Mouse (Mus musculus): Measurements from ENCODE around the gene Plch2. TPM values are rescaled to one million over a fixed set of nuclear protein-coding genes. Genes with fewer than 3 reads are reported as not detected.

Plch2 gene
- polyA plus RNA-seq, 1 experiment: 0.23 TPM

DNA sequence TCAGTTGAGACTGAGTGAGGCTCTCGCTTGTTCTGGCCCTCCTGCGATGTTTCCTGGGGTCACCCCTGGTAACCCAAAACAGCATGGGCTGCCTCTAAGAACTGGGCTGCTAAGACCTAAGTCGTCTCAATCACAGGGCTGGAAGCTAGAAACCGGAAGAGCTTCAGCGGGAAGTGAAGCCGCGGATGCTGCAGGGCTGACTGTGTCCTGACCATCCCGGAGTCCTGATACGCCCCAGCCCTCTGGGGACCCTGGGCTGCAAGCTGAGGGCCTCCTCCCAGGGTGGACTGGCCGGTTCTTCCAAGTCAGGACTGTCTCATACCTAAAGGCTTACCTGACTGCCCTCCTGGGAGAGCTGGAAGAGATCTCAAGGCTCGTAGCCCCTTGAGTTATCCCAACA lies 39.8 kb downstream of the Plch2 start:
- no peak overlapping the region for H3K4me3 ChIP-seq (ENCODE audit: insufficient read depth, low read length)
- TF ChIP-seq CTCF (IDR thresholded peaks at IDR 0.05; ENCODE audit: borderline replicate concordance, insufficient read depth, low read length): no peak
- no peak for TF ChIP-seq POLR2A (IDR thresholded peaks at IDR 0.05; ENCODE audit: low read depth, low read length)
- H3K27ac ChIP-seq (ENCODE audit: insufficient read depth, low read length): no peak overlapping the region
- no peaks in the 10 kb centered on the region for H3K4me1 ChIP-seq (ENCODE audit: control insufficient read depth, insufficient read depth, low read length)

DNA sequence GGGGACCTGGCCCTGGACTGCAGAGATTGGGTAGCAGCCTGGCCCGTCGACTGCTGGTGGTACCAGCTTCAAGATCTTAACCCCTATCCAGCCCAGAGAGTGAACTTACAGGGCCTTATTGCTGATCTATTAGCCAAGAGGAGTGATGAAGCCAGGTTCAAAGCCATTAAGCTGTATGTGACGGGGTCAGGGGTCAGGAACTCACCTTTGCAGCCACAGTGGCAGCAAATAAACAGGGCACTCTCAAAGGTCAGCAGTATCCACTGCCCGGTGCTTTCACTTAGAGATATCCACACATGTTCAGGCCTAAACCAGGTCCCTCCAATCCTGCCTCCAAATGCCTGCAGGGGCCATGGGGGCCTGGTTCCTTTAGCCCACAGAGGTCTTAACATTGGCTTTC lies 41.0 kb downstream of the Plch2 start:
- no peak overlapping the region for H3K27ac ChIP-seq (ENCODE audit: insufficient read depth, low read length)
- no peak overlapping the region for H3K4me3 ChIP-seq (ENCODE audit: insufficient read depth, low read length)
- H3K4me1 ChIP-seq (ENCODE audit: control insufficient read depth, insufficient read depth, low read length): no peaks in the 10 kb centered on the region
- no peak for TF ChIP-seq POLR2A (IDR thresholded peaks at IDR 0.05; ENCODE audit: low read depth, low read length)
- no peak for TF ChIP-seq CTCF (IDR thresholded peaks at IDR 0.05; ENCODE audit: borderline replicate concordance, insufficient read depth, low read length)

DNA sequence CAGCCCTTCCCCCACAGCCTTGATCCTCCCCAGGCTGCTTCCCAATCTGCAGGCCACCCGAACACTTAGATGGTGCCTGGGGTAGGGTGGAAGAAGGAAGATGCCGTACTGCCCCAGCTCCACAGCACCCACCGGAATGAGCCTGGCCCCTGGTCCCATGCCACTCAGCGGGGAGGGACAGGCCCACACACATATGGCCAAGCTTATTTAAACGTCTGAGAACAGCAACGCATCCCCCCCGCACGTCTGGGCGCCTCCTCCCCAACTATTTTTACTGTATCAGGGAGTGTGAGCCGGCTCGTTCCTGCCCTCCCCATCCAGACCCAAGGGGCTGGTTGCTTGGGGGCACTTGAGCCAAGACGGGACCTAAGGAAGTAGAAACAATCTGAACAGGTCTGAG lies 41.8 kb downstream of the Plch2 start:
- no peak for TF ChIP-seq CTCF (IDR thresholded peaks at IDR 0.05; ENCODE audit: borderline replicate concordance, insufficient read depth, low read length)
- H3K4me3 ChIP-seq (ENCODE audit: insufficient read depth, low read length): no peak overlapping the region
- H3K4me1 ChIP-seq (ENCODE audit: control insufficient read depth, insufficient read depth, low read length): no peaks in the 10 kb centered on the region
- no peak overlapping the region for H3K27ac ChIP-seq (ENCODE audit: insufficient read depth, low read length)

DNA sequence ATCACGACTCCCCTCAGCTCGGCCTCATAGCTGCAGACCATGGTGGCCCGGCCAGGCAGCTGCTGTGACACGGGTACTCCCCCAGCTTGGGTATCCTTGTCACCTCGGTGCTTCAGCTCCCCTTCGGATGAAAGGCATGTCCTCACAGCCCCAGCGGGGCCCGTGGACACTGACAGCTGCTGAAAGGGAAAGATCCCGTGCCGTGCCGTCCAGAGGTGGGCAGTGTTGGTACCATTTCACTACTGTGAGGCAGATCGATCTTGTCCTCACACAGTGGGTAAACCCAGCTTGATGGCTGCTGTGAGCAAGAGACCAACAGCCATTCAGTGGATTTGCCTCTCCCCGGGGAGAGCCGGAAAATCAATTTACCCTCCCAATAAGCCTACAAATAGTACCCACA lies 42.3 kb downstream of the Plch2 start:
- TF ChIP-seq CTCF (IDR thresholded peaks at IDR 0.05; ENCODE audit: borderline replicate concordance, insufficient read depth, low read length): no peak
- TF ChIP-seq POLR2A (IDR thresholded peaks at IDR 0.05; ENCODE audit: low read depth, low read length): no peak
- Histone ChIP-seq H3K27ac (ENCODE audit: insufficient read depth, low read length) (no peak overlapping the region), H3K4me1 (ENCODE audit: control insufficient read depth, insufficient read depth, low read length) (no peaks in the 10 kb centered on the region), H3K4me3 (ENCODE audit: insufficient read depth, low read length) (no peak overlapping the region)

DNA sequence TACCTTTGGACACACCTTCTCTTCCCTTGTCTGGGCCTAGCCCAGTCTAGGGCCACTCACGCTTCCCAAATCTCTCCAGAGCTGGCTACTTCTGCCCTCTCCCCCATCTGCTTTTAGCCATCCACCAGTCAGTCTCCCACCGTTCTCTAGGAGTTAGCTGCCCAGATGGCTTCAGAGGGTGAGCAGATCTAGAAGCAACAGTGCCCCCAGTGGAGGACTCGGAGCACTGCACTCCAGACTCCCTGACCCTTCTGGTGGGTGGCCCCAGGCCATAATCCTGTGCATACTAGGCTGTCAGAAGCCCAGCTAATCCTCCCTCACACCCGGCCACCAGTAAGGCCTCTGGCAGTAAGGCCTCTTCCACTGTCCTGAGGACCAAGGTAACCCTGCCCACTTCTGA lies 43.8 kb downstream of the Plch2 start:
- Histone ChIP-seq H3K4me1 (ENCODE audit: control insufficient read depth, insufficient read depth, low read length) (no peaks in the 10 kb centered on the region), H3K27ac (ENCODE audit: insufficient read depth, low read length) (no peak overlapping the region), H3K4me3 (ENCODE audit: insufficient read depth, low read length) (no peak overlapping the region)
- TF ChIP-seq CTCF (IDR thresholded peaks at IDR 0.05; ENCODE audit: borderline replicate concordance, insufficient read depth, low read length): peak; percentile 68; the same call in 1 of the 2 replicates
- no peak for TF ChIP-seq POLR2A (IDR thresholded peaks at IDR 0.05; ENCODE audit: low read depth, low read length)

DNA sequence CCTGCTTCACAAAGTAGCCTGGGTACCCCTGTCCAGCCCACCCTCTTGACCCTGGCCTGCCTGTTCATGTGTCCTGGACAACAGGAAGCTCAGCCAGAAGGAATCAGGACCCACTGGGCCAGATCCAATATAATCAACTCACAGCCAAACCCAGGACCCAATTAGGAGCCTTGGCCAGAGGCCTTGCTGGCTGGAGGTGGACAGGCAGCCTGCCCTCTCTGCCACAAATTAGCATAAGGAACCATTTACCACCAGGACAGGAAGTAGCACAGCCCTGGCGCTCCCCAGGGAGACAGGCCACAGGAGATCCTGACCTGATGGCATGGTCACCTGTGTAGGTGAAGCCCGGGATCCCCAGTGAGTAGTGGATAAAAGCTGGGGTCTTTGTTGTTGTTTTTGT lies 44.5 kb downstream of the Plch2 start:
- TF ChIP-seq POLR2A (IDR thresholded peaks at IDR 0.05; ENCODE audit: low read depth, low read length) (no peak), CTCF (IDR thresholded peaks at IDR 0.05; ENCODE audit: borderline replicate concordance, insufficient read depth, low read length) (no peak)
- Histone ChIP-seq H3K4me3 (ENCODE audit: insufficient read depth, low read length) (no peak overlapping the region), H3K27ac (ENCODE audit: insufficient read depth, low read length) (no peak overlapping the region), H3K4me1 (ENCODE audit: control insufficient read depth, insufficient read depth, low read length) (no peaks in the 10 kb centered on the region)

DNA sequence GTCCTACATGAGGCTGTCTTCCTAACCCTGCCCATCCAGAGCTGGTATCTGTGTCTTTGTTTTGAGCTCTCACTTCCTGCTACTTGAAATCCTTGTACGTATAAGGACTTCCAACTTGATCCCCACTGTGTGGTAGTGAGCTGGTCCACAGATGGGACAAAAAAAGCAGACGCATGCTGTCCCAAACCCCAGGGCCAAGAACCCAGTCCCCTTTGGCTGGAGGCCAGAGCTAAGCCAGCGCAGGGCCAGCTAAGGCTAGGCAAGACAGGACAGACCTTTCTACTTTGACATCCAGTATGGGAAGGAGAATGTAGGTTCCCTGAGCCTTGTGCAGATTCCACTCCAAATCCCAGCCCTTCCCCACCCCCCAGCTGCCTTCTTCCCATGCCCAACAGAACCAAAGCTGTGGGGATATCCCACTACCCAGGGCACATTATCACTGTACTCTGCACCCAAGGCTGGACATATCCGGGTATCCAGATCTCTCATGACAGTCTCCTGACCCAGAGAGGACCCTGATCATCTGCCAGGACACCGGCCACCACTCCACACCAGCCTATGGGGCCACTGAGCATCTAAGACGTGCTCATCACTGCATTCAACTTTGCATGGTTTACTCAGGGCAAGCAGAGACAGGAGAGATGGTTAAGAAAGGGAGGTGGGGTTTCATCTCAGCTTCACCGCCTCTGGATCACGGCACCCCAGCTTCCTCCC lies 45.1 kb downstream of the Plch2 start:
- no peak for TF ChIP-seq POLR2A (IDR thresholded peaks at IDR 0.05; ENCODE audit: low read depth, low read length)
- no peak for TF ChIP-seq CTCF (IDR thresholded peaks at IDR 0.05; ENCODE audit: borderline replicate concordance, insufficient read depth, low read length)
- Histone ChIP-seq H3K4me3 (ENCODE audit: insufficient read depth, low read length) (no peak overlapping the region), H3K27ac (ENCODE audit: insufficient read depth, low read length) (no peak overlapping the region), H3K4me1 (ENCODE audit: control insufficient read depth, insufficient read depth, low read length) (no peaks in the 10 kb centered on the region)

DNA sequence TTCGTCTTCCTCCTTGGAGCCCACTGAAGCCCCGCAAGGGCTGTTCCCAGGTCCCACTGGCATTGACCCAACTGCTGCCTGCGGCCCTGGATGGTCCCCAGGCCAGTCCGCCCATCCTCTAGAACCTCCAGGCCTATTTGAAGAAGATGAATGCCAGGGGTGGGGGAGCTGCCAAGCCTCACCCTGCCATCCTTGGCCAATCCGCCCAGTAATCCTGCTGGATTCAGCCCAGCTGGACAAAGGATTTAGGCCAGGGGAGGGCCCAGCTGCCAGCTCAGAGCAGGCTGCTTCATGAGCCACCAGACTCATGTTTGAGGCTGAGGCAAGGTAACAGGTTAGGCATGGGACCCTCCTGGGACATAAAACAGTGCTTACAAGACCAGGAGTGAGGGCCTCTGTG lies 45.7 kb downstream of the Plch2 start:
- no peak overlapping the region for H3K4me3 ChIP-seq (ENCODE audit: insufficient read depth, low read length)
- H3K4me1 ChIP-seq (ENCODE audit: control insufficient read depth, insufficient read depth, low read length): no peaks in the 10 kb centered on the region
- TF ChIP-seq POLR2A (IDR thresholded peaks at IDR 0.05; ENCODE audit: low read depth, low read length): no peak
- no peak for TF ChIP-seq CTCF (IDR thresholded peaks at IDR 0.05; ENCODE audit: borderline replicate concordance, insufficient read depth, low read length)
- H3K27ac ChIP-seq (ENCODE audit: insufficient read depth, low read length): no peak overlapping the region

DNA sequence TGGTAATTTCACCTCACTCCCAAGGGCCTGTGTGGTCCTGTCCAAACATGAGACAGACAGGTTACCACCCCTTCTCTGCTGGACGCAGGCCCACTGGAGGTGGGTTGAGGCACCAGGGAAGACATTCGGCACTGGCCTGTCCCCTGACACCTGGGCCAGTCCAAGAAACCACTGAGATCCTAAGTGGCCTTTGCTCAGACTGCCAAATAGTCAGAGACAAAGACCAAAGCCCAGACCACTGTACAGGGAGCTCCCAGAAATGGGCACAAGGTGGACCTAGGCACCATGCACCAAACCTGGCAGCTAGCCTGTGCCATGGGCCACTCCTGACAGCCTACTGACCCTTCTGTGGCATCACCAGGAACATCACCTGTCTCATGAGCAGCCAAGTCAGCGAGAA lies 47.4 kb downstream of the Plch2 start:
- TF ChIP-seq POLR2A (IDR thresholded peaks at IDR 0.05; ENCODE audit: low read depth, low read length) (no peak), CTCF (IDR thresholded peaks at IDR 0.05; ENCODE audit: borderline replicate concordance, insufficient read depth, low read length) (no peak)
- Histone ChIP-seq H3K4me3 (ENCODE audit: insufficient read depth, low read length) (no peak overlapping the region), H3K4me1 (ENCODE audit: control insufficient read depth, insufficient read depth, low read length) (no peaks in the 10 kb centered on the region), H3K27ac (ENCODE audit: insufficient read depth, low read length) (no peak overlapping the region)

DNA sequence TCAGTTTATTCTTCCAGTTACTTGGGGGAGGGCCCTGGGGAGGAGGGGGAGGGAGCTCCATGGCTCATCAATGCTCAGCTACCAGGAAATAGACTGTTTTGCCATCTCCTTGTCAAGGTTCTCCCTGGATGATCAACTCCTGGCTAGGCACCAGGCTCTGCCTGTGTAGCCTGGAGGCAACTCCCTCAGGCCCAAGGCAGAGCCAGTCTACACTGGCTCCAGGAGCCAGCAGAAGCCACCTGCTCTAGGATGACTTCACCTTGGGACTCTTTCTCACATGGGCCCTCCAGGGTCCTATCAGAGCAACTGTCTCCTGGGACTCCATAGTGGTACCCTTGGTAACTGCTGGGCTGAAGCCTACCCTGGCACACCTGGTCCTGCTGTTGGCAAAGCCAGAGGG lies 48.5 kb downstream of the Plch2 start:
- Histone ChIP-seq H3K27ac (ENCODE audit: insufficient read depth, low read length) (no peak overlapping the region), H3K4me3 (ENCODE audit: insufficient read depth, low read length) (no peak overlapping the region), H3K4me1 (ENCODE audit: control insufficient read depth, insufficient read depth, low read length) (no peaks in the 10 kb centered on the region)
- TF ChIP-seq CTCF (IDR thresholded peaks at IDR 0.05; ENCODE audit: borderline replicate concordance, insufficient read depth, low read length): no peak
- no peak for TF ChIP-seq POLR2A (IDR thresholded peaks at IDR 0.05; ENCODE audit: low read depth, low read length)

All from embryonic fibroblast, embryonic 13.5 days (primary cell).